Comparison of ENCODE assay signal across 20 mouse cellular contexts in the genomic region with DNA sequence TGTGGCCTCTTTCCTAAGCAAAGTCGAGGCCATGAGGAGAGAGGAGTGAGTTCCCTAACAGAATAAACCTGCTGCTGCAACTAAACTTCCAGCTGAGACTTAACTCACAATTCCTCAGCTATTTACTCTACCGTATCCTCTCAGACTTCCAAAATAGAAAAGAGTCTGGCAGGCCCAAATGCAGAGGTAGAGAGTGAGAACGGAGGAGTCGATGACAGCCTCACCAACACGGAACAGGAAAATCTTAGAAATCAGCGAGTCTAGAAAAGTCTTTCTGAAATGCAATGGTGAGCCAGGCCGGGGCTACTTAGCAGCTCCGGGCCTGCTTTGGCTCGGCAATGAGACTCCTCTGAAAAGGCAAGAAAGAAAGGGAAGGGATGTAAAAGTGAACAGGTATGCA. TPM values are rescaled to one million over a fixed set of nuclear protein-coding genes. Genes with fewer than 3 reads are reported as not detected.
A peak's percentile ranks its signal among the peaks of the same experiment; 100 is the strongest.
DNase-seq lines count a peak whose midpoint lies in the region; ATAC-seq lines count a peak whose summit lies in the region.
"Had no signal": no experiment of that assay in that cellular context is flagged by ENCODE, and none has a peak within 500 bp of the region (broad histone marks: within the 10 kb centered on the region; RNA-seq: fewer than 3 reads in every experiment).

No protein-coding gene starts in this region.

- no peaks in the 10 kb centered on the region for H3K36me3 ChIP-seq in hindbrain, embryonic 16.5 days (ENCODE audit: control insufficient read depth, insufficient read depth, low read length)
- H3K36me3 ChIP-seq: embryonic facial prominence, embryonic 10.5 days; embryonic facial prominence, embryonic 12.5 days; forebrain, embryonic 15.5 days had no signal

- no peak overlapping the region for H3K27ac ChIP-seq in hindbrain, embryonic 16.5 days (ENCODE audit: low read depth, low read length)
- H3K27ac ChIP-seq: embryonic facial prominence, embryonic 10.5 days; embryonic facial prominence, embryonic 12.5 days; forebrain, embryonic 13.5 days; forebrain, embryonic 15.5 days had no signal

- H3K4me3 ChIP-seq in hindbrain, embryonic 16.5 days (ENCODE audit: low read length): no peak overlapping the region
- H3K4me3 ChIP-seq: embryonic facial prominence, embryonic 10.5 days; embryonic facial prominence, embryonic 12.5 days; forebrain, embryonic 13.5 days; forebrain, embryonic 15.5 days had no signal

- no peaks in the 10 kb centered on the region for H3K4me1 ChIP-seq in hindbrain, embryonic 16.5 days (ENCODE audit: control insufficient read depth, insufficient read depth, low read depth, low read length)
- H3K4me1 ChIP-seq: embryonic facial prominence, embryonic 10.5 days; embryonic facial prominence, embryonic 12.5 days; forebrain, embryonic 15.5 days had no signal

- 74% methylated on average over 9 of the region's 9 CpGs for WGBS in hindbrain, embryonic 16.5 days

- no peak overlapping the region for H3K4me2 ChIP-seq in hindbrain, embryonic 16.5 days (ENCODE audit: low read length)
- H3K4me2 ChIP-seq: embryonic facial prominence, embryonic 12.5 days; forebrain, embryonic 13.5 days; forebrain, embryonic 15.5 days had no signal

- H3K27me3 ChIP-seq in hindbrain, embryonic 16.5 days (replicated peaks; ENCODE audit: control insufficient read depth, insufficient read depth, low read length): no peaks in the 10 kb centered on the region
- H3K27me3 ChIP-seq: embryonic facial prominence, embryonic 12.5 days; forebrain, embryonic 13.5 days; forebrain, embryonic 15.5 days had no signal

- peak; percentile 3 to 29 for DNase-seq in frontal cortex, postnatal 36 days (ENCODE audit: low spot score in 2 of 2)
- DNase-seq in frontal cortex, postnatal 14 days (ENCODE audit: low spot score in 2 of 2): no peak
- DNase-seq in right cerebral cortex, adult 18-20 months: peak; percentile 6
- no peak for DNase-seq in right cerebral cortex, postnatal 14 days
- peak; percentile 6 for DNase-seq in right cerebral cortex, postnatal 25 days
- no peak for DNase-seq in right cerebral cortex, postnatal 10 days (ENCODE audit: low spot score in 2 of 2)
- peak; percentile 17 for DNase-seq in telencephalon, adult 2 months (ENCODE audit: low read depth, low spot score)
- DNase-seq: adrenal gland, adult 2 months; adrenal gland, postnatal 10 days; adrenal gland, postnatal 25 days; cerebellum, adult 11-12 months; cerebellum, adult 2 months; cerebellum, adult 9-10 months; cerebellum, postnatal 10 days; cerebellum, postnatal 25 days had no signal

- no peaks in the 10 kb centered on the region for H3K9me3 ChIP-seq in hindbrain, embryonic 16.5 days (ENCODE audit: control insufficient read depth, low read length)
- H3K9me3 ChIP-seq: embryonic facial prominence, embryonic 10.5 days; embryonic facial prominence, embryonic 12.5 days; forebrain, embryonic 13.5 days; forebrain, embryonic 15.5 days had no signal

- H3K9ac ChIP-seq in hindbrain, embryonic 16.5 days (ENCODE audit: low read depth, low read length): no peak overlapping the region
- H3K9ac ChIP-seq: embryonic facial prominence, embryonic 12.5 days; forebrain, embryonic 13.5 days; forebrain, embryonic 15.5 days had no signal

- ATAC-seq in hindbrain, embryonic 16.5 days: no peak
- ATAC-seq: forebrain, embryonic 13.5 days; forebrain, embryonic 15.5 days had no signal

RNA-seq across cellular contexts. Expression of a gene that starts 51.4 kb away (rescaled TPM):
- polyA plus RNA-seq in hindbrain, embryonic 16.5 days (2015; fragmentation: Nextera tagmentation; extraction: Ambion mirVana): 15.3 and 19.2 TPM in 2 replicates

Comparison
In these comparisons a context has a peak if more than half of its experiments do, and no peak if none do; other contexts are left out.
1. DNase-seq: peak in frontal cortex, postnatal 36 days (2 of 2), right cerebral cortex, adult 18-20 months (single experiment), right cerebral cortex, postnatal 25 days (single experiment) and telencephalon, adult 2 months (single experiment); none in frontal cortex, postnatal 14 days (0 of 2), right cerebral cortex, postnatal 14 days (single experiment) and right cerebral cortex, postnatal 10 days (0 of 2).